Mouse (Mus musculus) embryo, embryonic 10 days (tissue): Measurements from ENCODE around the gene Taf6l.

ENCODE experiments used
- DNase-seq: peaks from one replicate; pipeline ENCODE4 v3.0.0-alpha.2; 2015; ENCODE audit warnings: low spot score

The Taf6l gene

GRCm38 (mm10) chr19:8790171-8790570 is 4.0 kb upstream of the Taf6l start:
- no peak for DNase-seq

- no peak for DNase-seq
Observed at GRCm38 (mm10) chr19:8789171-8789570, 3.0 kb upstream of the Taf6l start.

GRCm38 (mm10) chr19:8788521-8788920 is 2.3 kb upstream of the Taf6l start:
- DNase-seq, result peak; percentile 66

- peak; percentile 22 for DNase-seq
Observed at GRCm38 (mm10) chr19:8774951-8775421, 11.2 kb downstream of the Taf6l start.

- peak; percentile 97 for DNase-seq
Observed at GRCm38 (mm10) chr19:8774086-8774835, 12.0 kb downstream of the Taf6l start, which contains the start of gene Tmem179b. TSS of gene Tmem179b (minus strand) at chr19:8774467.

- DNase-seq, result peak; percentile 16
Observed at GRCm38 (mm10) chr19:8773409-8773808, 12.8 kb downstream of the Taf6l start.

GRCm38 (mm10) chr19:8772996-8773395 is 13.2 kb downstream of the Taf6l start:
- DNase-seq, result no peak

GRCm38 (mm10) chr19:8770567-8771270 is 15.5 kb downstream of the Taf6l start, which contains the start of gene Tmem223:
TSS of gene Tmem223 (plus strand) at chr19:8770996.
- DNase-seq, result peak; percentile 87

GRCm38 (mm10) chr19:8765562-8765961 is 20.7 kb downstream of the Taf6l start:
- DNase-seq, result no peak

- no peak for DNase-seq
Observed at GRCm38 (mm10) chr19:8763276-8763675, 22.9 kb downstream of the Taf6l start.

- DNase-seq, result no peak
Observed at GRCm38 (mm10) chr19:8760757-8761156, 25.5 kb downstream of the Taf6l start.

GRCm38 (mm10) chr19:8758899-8759298 is 27.3 kb downstream of the Taf6l start:
- DNase-seq, result no peak

GRCm38 (mm10) chr19:8757471-8757998 is 28.7 kb downstream of the Taf6l start:
- no peak for DNase-seq

GRCm38 (mm10) chr19:8756635-8757387 is 29.4 kb downstream of the Taf6l start, which contains the start of gene Nxf1:
TSS of gene Nxf1 (plus strand) at chr19:8757073.
- peak; percentile 97 for DNase-seq

- DNase-seq, result no peak
Observed at GRCm38 (mm10) chr19:8755652-8756051, 30.6 kb downstream of the Taf6l start.

GRCm38 (mm10) chr19:8747368-8747767 is 38.8 kb downstream of the Taf6l start:
- no peak for DNase-seq

GRCm38 (mm10) chr19:8745382-8745781 is 40.8 kb downstream of the Taf6l start:
- DNase-seq, result no peak

GRCm38 (mm10) chr19:8742176-8742575 is 44.0 kb downstream of the Taf6l start:
- no peak for DNase-seq

GRCm38 (mm10) chr19:8741243-8741869 is 44.9 kb downstream of the Taf6l start, which contains the start of gene Stx5a:
TSS of gene Stx5a (plus strand) at chr19:8741413.
- peak; percentile 98 for DNase-seq

- no peak for DNase-seq
Observed at GRCm38 (mm10) chr19:8740603-8741002, 45.6 kb downstream of the Taf6l start, which contains the start of gene 1700092M07Rik. TSS of gene 1700092M07Rik (plus strand) at chr19:8740718.

- no peak for DNase-seq
Observed at GRCm38 (mm10) chr19:8739646-8740045, 46.6 kb downstream of the Taf6l start.
